Mouse (Mus musculus): Measurements from ENCODE around the gene Gm10309.

The Gm10309 gene

GRCm38 (mm10) chr17:86476674-86477073 lies 28.4 kb downstream of the Gm10309 start:
- DNase-seq (ENCODE audit: low spot score in 2 of 2) = no peak

- DNase-seq (ENCODE audit: low spot score in 2 of 2) = peak; percentile 33 to 48
These were observed 33.3 kb downstream of the Gm10309 start for GRCm38 (mm10) chr17:86471684-86472083.

DNA sequence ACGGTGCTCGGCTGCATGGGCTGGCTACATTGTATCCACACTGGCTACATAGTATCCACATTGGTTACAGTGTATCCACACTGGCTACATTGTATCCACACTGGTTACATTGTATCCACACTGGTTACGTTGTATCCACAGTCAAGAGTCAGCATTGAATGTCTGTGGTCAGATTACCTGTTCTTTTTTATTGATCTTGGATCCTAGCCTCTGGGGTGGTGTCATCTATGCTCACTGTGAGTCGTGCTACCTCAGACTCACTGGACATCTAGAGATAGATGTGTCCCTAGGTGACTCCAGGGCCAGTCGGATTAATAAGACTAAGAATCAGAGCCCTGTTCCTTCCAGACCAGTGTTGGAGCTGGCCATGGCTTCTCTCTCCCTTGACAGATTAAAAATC lies 34.9 kb downstream of the Gm10309 start:
- DNase-seq (ENCODE audit: low spot score in 2 of 2) = no peak

DNA sequence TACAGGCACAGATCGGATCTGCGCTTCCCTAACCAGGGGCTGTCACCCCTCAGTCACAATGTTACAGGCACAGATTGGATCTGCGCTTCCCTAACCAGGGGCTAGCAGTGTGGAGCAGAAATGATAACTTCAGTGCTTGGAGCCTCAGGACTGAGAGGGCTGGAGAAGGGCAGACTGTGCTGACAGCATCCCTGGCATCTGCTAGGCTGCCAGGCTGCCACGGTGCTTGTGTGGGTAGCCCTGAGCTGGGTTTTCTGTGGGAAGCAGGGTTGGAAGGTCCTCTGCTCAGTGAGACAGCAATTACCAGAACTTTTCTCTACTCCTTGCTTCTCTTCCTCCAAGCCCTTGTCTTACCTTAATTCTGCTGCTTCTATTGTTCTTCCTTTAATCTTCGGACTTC lies 37.1 kb downstream of the Gm10309 start:
- no peak for DNase-seq (ENCODE audit: low spot score in 2 of 2)

GRCm38 (mm10) chr17:86467291-86467898 lies 37.6 kb downstream of the Gm10309 start:
- no peak for DNase-seq (ENCODE audit: low spot score in 2 of 2)

DNA sequence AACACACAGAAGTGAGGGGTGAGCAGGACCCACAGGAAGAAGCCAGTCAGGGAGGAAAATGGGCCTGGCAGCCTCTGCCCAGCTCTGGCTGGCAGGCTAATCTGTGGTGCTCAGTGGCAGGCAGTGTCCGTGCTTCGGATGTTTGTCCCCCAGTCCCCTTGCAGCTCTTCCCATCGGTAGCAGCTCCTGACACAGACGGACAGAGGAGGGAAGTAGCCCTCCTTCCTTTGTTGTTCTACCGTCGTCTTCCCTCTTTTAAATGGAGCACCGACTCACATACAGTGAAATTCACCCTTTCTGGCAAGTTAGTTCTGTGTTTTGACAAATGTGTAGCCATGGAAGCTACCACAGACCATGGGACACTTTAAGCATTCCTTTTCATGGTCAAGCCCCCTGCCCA lies 38.2 kb downstream of the Gm10309 start:
- DNase-seq (ENCODE audit: low spot score in 2 of 2) = no peak

GRCm38 (mm10) chr17:86466412-86466811 lies 38.6 kb downstream of the Gm10309 start:
- no peak for DNase-seq (ENCODE audit: low spot score in 2 of 2)

DNA sequence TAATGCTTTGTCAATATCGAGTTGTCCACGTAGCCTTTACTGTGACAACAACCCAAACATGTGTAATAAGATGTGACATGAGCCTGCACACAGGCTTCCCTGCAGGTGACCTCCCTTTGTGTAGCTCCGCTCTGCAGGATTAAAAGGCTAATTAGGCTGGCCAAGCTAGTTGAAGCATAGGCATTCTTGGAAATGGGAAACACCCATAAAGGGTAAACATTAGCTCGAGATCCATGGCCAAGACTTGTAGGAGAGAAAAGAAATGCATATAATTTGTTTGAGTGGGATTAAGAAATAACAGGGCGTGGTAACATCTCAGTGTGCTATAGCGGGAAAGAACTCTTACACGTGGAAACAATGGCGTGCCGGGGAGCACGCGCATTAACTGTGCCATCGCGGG lies 39.2 kb downstream of the Gm10309 start:
- no peak for DNase-seq (ENCODE audit: low spot score in 2 of 2)

- no peak for DNase-seq (ENCODE audit: low spot score in 2 of 2)
These were observed 40.2 kb downstream of the Gm10309 start for GRCm38 (mm10) chr17:86464689-86465363.

DNA sequence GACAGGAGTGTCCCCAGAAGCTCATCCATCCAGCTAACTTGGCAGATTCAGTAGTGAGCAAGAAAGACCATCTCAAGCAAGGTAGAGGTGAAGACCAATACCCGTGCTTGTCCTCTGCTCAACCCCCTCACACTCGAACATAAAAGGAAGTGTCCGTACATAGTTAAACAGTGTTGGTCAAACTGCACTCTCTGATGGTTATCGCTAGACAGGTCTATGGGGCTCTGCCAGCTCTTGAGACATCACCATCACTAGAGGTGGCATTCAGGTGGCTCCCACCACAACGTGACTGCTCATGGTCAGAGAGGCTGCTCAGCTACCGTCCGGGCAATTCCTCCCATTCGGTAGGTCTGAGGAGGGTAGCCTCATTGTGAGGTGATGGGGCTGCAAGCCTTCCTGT lies 40.8 kb downstream of the Gm10309 start:
- no peak for DNase-seq (ENCODE audit: low spot score in 2 of 2)

DNA sequence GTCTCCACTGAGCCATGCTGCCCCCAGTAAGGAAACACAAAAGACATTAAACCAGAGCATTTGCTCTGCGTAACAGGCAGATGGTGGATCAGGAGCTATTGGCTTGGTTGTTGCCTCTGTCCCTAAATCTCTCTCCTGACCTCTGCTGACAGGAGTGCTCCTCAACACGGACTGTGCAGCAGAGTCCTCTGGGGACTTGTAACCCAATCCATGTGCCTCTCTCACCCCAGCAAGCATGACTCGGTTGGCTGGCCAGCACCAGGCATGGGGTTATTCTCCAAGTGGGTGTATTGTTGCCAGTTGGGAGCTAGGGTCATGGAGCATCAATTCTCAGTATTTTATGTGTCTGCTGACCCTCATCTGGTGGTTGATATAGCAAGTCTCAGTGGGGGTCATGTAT lies 41.7 kb downstream of the Gm10309 start:
- DNase-seq (ENCODE audit: low spot score in 2 of 2) = no peak

DNA sequence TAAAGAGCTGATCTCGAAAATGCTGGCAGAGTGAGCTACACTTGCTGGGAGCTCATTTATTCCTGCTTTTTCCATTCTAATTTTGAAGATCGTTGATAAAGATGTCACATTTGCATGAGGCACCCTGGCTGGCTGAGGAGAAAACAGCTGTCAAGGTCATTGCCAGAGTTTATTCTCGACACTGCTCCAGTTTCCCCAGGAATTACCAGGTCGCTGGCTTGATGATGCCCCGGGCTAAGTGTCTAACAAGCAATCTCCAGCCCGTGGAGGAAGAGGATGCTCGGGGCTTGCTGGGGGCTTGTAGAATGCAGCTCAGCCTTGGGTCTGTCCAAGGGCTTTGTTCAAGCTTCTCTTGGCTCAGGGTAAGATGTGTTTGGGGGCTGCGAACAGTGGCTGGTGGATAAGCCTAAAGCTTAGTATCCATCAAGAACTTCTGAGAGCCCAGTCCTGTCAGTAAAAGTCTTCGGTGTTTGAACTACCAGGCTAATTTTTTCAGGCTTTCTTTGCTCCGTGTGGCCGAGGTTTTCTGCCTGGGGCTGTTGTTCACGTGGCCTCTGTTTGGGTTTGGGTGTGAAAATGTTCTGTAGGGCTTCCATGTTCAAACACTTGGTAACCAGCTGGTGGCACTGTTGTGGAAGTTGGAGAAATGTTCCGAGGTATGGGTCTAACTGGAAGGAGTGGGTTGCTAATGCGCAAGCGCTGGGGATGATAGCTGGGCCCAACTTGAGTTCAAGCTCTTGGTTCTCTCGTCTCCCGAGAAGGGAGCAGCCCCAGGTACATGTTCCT lies 44.2 kb downstream of the Gm10309 start:
- DNase-seq (ENCODE audit: low spot score in 2 of 2) = no peak

GRCm38 (mm10) chr17:86458302-86458980 lies 46.6 kb downstream of the Gm10309 start:
- DNase-seq (ENCODE audit: low spot score in 2 of 2) = no peak

DNA sequence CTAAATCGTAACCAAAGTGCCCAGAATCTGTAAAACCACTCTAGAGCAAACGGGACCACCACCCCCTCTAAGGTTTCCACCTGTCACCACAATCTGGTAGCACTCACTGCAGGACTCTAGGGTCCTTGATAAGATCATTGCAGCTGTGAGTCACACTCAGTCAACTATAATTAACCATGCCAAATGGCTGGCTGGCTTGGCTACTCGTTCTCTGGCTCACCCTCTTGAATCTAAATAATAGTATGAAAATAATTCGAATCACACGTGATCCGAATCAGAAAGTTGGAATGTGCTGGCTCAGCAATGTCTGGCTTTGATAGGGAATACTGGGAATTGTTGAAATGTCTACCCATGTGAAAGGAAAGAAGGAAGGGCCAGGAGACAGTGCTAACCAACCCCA lies 48.5 kb downstream of the Gm10309 start:
- no peak for DNase-seq (ENCODE audit: low spot score in 2 of 2)

DNA sequence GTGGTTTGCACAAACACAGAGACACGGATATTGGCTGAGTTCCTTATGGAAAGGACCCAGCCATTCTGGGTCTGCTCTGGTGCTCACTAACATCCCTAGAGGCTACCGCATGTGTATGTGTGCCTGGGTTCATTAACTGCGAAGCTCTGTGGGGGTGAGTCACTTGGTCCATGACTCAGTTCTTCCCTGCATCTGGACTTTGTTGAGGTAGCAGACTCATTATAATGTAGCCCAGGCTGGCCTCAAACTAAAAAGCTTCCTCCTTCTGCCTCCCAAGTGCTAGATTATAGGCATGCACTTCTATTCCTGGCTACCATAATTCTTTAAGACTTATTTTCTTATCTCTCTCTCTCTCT lies 50.7 kb downstream of the Gm10309 start:
- no peak for DNase-seq (ENCODE audit: low spot score in 2 of 2)

- DNase-seq (ENCODE audit: low spot score in 2 of 2) = no peak
These were observed 51.2 kb downstream of the Gm10309 start for GRCm38 (mm10) chr17:86453673-86454350.

DNA sequence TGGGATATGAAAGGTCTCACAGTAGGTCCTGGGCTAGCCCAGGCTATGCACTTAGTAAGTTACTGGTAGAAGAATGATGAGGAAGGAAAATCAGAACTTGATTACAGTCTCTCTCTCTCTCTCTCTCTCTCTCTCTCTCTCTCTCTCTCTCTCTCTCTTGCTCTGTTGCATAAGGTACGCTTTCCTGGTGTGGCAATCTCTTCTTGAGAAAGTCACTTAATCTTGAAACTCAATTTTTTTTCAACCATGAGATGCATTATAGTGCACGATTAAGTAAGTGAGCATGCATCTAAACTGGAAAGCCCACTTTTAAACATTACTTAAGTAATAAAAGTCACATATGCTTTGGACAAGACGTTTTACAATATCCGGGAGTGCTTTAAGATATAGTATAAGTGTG lies 52.1 kb downstream of the Gm10309 start:
- no peak for DNase-seq (ENCODE audit: low spot score in 2 of 2)

Measured in urinary bladder, postnatal 36 days (tissue).